Mouse (Mus musculus): ENCODE results near the gene Crocc2. TPM values are rescaled to one million over a fixed set of nuclear protein-coding genes. Genes with fewer than 3 reads are reported as not detected.

Crocc2 gene
- total and polyA plus RNA-seq, 3 experiments: not detected

GRCm38 (mm10) chr1:93211549-93212220, 43.2 kb downstream of the Crocc2 start:
- Histone ChIP-seq H3K4me3 (ENCODE audit: control insufficient read depth in 1 of 2, insufficient read depth in 1 of 2, low read depth in 2 of 2, low read length in 2 of 2) (no peak overlapping the region), H3K9ac (ENCODE audit: control insufficient read depth, low read depth, low read length, poor library complexity, severe bottlenecking) (no peak overlapping the region), H3K27me3 (ENCODE audit: control insufficient read depth in 1 of 2, insufficient read depth in 2 of 2, low read length in 2 of 2) (no peaks in the 10 kb centered on the region), H3K27ac (ENCODE audit: control insufficient read depth, low read depth, low read length) (no peak overlapping the region), H3K4me1 (ENCODE audit: control insufficient read depth in 1 of 2, insufficient read depth in 2 of 2, low read length in 2 of 2) (no peaks in the 10 kb centered on the region), H3K9me3 (replicated peaks; ENCODE audit: insufficient read depth, low read length) (no peaks in the 10 kb centered on the region), H3K36me3 (ENCODE audit: control insufficient read depth in 1 of 2, insufficient read depth in 2 of 2, low read length in 2 of 2) (no peaks in the 10 kb centered on the region), H3K79me2 (ENCODE audit: control insufficient read depth, insufficient read depth, low read length, poor library complexity) (no peaks in the 10 kb centered on the region)
- DNase-seq (ENCODE audit: low read depth, low spot score): no peak
- TF ChIP-seq MAFK (IDR thresholded peaks at IDR 0.05; ENCODE audit: borderline replicate concordance, low read depth, low read length) (0 out of 2 replicates have a peak, but pooled peaks have one; percentile 59), HCFC1 (IDR thresholded peaks at IDR 0.05; ENCODE audit: low read depth, low read length) (no peak)

DNA sequence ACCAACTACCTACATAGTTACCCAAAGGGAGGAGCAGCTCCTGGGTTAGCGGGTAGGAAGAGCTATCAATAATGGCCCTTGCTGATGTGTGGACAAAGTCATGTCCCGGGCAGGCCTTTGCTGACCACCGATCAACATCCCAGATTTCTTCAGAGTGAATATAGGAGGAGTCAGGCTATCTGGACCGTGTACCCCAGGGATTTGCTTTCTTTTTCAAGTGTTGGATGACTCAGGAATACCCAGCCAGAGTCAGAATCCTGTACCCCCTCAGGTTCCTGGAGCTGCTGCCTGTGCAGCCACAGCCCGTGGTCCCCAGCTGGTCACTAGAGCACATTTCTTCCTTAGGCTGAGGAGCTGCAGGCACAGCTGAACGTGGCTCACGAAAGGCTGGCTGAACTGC, 43.9 kb downstream of the Crocc2 start:
- no peak overlapping the region for H3K9ac ChIP-seq (ENCODE audit: control insufficient read depth, low read depth, low read length, poor library complexity, severe bottlenecking)
- no peak overlapping the region for H3K4me3 ChIP-seq (ENCODE audit: control insufficient read depth in 1 of 2, insufficient read depth in 1 of 2, low read depth in 2 of 2, low read length in 2 of 2)
- no peaks in the 10 kb centered on the region for H3K9me3 ChIP-seq (replicated peaks; ENCODE audit: insufficient read depth, low read length)
- H3K36me3 ChIP-seq (ENCODE audit: control insufficient read depth in 1 of 2, insufficient read depth in 2 of 2, low read length in 2 of 2): no peaks in the 10 kb centered on the region
- DNase-seq (ENCODE audit: low read depth, low spot score): no peak
- H3K27me3 ChIP-seq (ENCODE audit: control insufficient read depth in 1 of 2, insufficient read depth in 2 of 2, low read length in 2 of 2): no peaks in the 10 kb centered on the region
- TF ChIP-seq ZC3H11A (IDR thresholded peaks at IDR 0.05; ENCODE audit: low read depth, low read length): no peak
- no peak for TF ChIP-seq HCFC1 (IDR thresholded peaks at IDR 0.05; ENCODE audit: low read depth, low read length)
- no peak for TF ChIP-seq USF1 (IDR thresholded peaks at IDR 0.05; ENCODE audit: low read depth, low read length)
- no peak for TF ChIP-seq MAX (IDR thresholded peaks at IDR 0.05; ENCODE audit: low read length)
- TF ChIP-seq E2F4 (IDR thresholded peaks at IDR 0.05; ENCODE audit: borderline replicate concordance, low read depth, low read length): no peak
- TF ChIP-seq JUND (IDR thresholded peaks at IDR 0.05; ENCODE audit: low read depth, low read length): no peak
- no peak for TF ChIP-seq TAL1 (IDR thresholded peaks at IDR 0.05; ENCODE audit: low read length)
- TF ChIP-seq ETS1 (IDR thresholded peaks at IDR 0.05; ENCODE audit: low read depth, low read length): no peak
- TF ChIP-seq MXI1 (IDR thresholded peaks at IDR 0.05; ENCODE audit: low read depth, low read length): no peak
- no peak for TF ChIP-seq SMC3 (IDR thresholded peaks at IDR 0.05; ENCODE audit: low read depth, low read length)
- no peak overlapping the region for H3K27ac ChIP-seq (ENCODE audit: control insufficient read depth, low read depth, low read length)
- no peaks in the 10 kb centered on the region for H3K79me2 ChIP-seq (ENCODE audit: control insufficient read depth, insufficient read depth, low read length, poor library complexity)
- H3K4me1 ChIP-seq (ENCODE audit: control insufficient read depth in 1 of 2, insufficient read depth in 2 of 2, low read length in 2 of 2): no peaks in the 10 kb centered on the region

DNA sequence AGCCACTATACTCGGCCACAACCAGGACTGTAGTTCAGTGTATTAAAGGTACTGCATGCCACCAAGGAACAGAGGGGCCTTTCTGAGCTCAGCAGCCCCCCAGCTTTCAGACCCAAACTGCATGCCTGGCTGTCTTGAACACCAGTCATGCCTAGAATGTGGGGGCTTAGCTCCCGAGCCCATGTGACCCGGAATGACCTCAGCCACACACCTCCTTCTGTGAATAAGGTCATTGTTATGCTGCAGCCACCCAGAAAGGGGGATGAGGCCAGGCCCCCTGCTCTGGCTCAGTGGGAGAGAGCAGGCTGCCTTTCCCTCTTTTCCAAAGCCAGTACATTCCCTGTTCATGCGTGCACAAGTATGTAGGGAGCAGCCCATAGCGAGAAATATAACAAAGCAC, 46.1 kb downstream of the Crocc2 start:
- H3K9me3 ChIP-seq (replicated peaks; ENCODE audit: insufficient read depth, low read length): no peaks in the 10 kb centered on the region
- 0 out of 4 replicates have a peak, but pooled peaks cover 0 to 1% of the 10 kb centered on the region in 2 experiments for H3K27me3 ChIP-seq (ENCODE audit: control insufficient read depth in 1 of 2, insufficient read depth in 2 of 2, low read length in 2 of 2)
- no peaks in the 10 kb centered on the region for H3K4me1 ChIP-seq (ENCODE audit: control insufficient read depth in 1 of 2, insufficient read depth in 2 of 2, low read length in 2 of 2)
- no peaks in the 10 kb centered on the region for H3K79me2 ChIP-seq (ENCODE audit: control insufficient read depth, insufficient read depth, low read length, poor library complexity)
- no peak overlapping the region for H3K9ac ChIP-seq (ENCODE audit: control insufficient read depth, low read depth, low read length, poor library complexity, severe bottlenecking)
- no peaks in the 10 kb centered on the region for H3K36me3 ChIP-seq (ENCODE audit: control insufficient read depth in 1 of 2, insufficient read depth in 2 of 2, low read length in 2 of 2)
- TF ChIP-seq ZMIZ1 (IDR thresholded peaks at IDR 0.05; ENCODE audit: low read depth, low read length) (no peak), SIN3A (IDR thresholded peaks at IDR 0.05; ENCODE audit: low read length) (no peak), USF2 (IDR thresholded peaks at IDR 0.05; ENCODE audit: borderline replicate concordance in 1 of 2, insufficient read depth in 1 of 2, low read depth in 1 of 2, low read length in 2 of 2) (no peak), E2F4 (IDR thresholded peaks at IDR 0.05; ENCODE audit: borderline replicate concordance, low read depth, low read length) (no peak)
- no peak overlapping the region for H3K4me3 ChIP-seq (ENCODE audit: control insufficient read depth in 1 of 2, insufficient read depth in 1 of 2, low read depth in 2 of 2, low read length in 2 of 2)
- DNase-seq (ENCODE audit: low read depth, low spot score): no peak
- no peak overlapping the region for H3K27ac ChIP-seq (ENCODE audit: control insufficient read depth, low read depth, low read length)
